Mouse (Mus musculus): ENCODE results near the gene Zfp747.

Gene Zfp747

DNA sequence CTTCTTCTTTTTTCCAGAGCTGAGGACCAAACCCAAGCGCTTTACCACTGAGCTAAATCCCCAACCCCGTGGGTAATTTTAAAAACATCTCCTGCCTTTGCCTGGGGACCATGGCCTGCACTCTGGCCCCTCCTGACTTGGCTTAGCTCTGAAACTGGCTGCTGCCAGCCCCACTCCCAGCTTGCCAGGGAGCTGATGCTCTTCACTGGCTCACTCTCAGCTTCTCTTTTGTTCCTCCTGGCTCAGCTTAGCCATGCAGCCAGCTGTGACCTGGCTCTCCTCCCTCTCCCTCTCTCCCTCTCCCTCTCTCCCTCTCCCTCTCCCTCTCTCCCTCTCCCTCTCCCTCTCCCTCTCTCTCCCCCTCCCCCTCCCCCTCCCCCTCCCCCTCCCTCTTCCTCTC lies 49.2 kb downstream of the Zfp747 start:
- DNase-seq = no peak

DNA sequence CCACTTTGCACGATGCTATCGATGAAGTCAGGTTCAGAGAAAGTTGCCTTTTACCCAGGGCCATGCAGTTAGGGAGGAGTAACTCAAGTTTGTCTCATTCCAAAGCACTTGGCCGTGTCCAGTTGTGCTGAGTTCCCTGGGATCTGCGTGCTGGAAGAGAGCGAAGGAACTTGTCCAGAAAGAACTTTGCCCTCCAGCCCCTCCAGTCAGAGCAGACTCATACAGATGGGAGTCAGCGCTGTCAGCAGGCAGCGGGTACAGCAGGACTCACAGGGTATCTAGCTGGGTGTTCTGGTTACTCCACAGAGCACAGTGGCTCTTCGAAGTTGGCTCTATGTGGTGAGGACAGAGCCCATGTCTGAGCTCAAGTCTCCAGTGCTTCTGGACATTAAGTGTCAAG lies 50.3 kb downstream of the Zfp747 start:
- DNase-seq = no peak

DNA sequence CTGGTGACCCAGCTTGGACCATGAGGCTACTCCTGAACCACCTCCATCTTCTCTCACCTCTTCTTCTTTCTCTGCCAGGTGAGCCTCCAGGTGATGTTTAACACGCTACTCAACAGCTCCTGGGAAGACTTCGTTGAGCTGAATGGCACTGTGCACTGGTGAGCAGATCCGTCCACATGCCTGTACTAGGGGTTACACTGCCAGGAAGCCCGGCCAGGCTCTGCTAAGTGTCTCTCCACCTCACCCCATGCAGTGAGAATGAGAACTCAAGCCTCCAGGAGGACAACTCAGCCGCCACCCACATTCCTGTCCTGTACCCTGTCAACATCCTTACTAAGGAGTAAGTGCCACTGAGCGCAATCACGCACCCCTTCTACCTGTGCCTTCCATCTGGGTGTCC lies 50.9 kb downstream of the Zfp747 start:
- DNase-seq = no peak

Data from liver (tissue).